Mouse (Mus musculus) kidney, adult 2 months (tissue): ENCODE measurements around the gene Myh11.

Source experiments
- CTCF ChIP-seq: fragments of 200-500 bp; conservative IDR thresholded peaks from 2 replicates; pipeline ENCODE4 v1.5.1; 2011; ENCODE audit warnings: low read depth, mild to moderate bottlenecking, control low read depth, low read length, moderate library complexity, mixed read lengths; ENCODE audit not compliant: insufficient read depth, insufficient read length
- POLR2A ChIP-seq: fragments of 200-500 bp; IDR thresholded peaks from one replicate; pipeline ENCODE4 v1.6.1; 2011; ENCODE audit warnings: low read depth, low read length, control low read depth

GRCm38 (mm10) chr16:14158936-14159745 lies 132.0 kb downstream of the Myh11 start:
- TF ChIP-seq CTCF (no peak), POLR2A (peak; percentile 73)
